Mouse (Mus musculus): ENCODE results near the gene Fgfr2.

Fgfr2 gene

DNA sequence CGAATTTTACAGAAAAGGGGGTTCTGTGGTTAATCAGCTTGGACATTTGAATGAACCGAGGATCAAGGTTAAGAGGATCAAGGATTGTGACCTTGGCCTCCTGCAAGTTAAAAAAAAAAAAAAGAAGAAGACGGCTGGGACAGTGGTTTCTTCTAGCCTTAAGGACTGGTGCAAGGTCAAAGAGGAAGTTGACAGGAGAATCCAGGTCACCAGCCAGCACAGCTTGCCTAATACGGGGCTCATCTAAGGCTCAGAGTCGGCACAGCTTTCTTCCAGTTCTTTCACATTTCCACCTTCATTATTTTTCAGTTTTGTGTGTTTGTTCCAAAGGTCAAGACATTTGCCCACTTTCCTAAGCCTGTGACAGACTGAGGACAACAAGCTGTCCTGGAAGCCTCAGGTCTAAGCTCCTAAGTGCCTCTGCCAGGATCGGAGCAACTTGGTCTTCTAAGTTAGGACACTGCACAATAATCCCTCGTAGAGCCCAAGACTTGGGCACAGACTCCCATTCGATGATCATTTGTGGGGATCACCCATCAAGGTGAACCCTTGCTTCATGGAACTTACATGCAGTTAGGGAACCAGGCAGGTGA, 2532.2 kb downstream of the Fgfr2 start:
- no peak for DNase-seq

DNA sequence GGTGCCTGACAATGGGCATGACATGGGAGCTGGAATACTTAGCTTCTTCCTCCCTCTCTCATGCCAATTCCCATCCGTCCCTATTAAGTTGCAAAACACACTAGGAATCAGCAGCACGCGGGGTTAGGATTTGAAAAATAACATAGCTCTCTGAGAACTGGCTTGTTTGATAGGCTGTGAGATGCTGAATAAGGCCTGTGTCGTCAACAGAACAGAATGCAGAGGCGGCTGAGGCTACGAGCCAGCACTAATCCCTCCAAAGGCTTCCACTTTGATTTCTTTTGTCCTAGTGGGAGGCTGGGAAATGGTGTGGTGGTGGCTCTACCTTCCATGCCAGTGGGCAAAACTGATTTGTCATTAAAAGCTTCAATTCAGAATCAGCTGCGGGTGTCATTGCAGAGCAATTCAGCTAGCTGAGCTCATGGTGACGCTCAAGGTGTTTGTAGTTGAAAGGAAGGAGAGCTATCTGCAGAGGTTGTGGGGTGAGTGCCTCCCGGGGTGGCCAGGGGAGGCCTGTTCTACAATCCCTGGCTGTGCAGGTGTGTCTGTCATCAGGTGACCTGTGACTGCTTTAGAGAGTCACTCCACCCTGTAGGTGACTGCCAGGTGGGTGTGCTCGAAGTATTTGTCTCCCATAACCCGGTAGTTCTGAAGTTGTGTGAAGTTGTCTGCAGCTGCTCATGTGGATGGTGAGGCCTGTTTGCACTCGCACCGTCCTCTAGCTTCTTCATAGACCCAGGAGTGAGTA, 2532.9 kb downstream of the Fgfr2 start:
- DNase-seq, result no peak

DNA sequence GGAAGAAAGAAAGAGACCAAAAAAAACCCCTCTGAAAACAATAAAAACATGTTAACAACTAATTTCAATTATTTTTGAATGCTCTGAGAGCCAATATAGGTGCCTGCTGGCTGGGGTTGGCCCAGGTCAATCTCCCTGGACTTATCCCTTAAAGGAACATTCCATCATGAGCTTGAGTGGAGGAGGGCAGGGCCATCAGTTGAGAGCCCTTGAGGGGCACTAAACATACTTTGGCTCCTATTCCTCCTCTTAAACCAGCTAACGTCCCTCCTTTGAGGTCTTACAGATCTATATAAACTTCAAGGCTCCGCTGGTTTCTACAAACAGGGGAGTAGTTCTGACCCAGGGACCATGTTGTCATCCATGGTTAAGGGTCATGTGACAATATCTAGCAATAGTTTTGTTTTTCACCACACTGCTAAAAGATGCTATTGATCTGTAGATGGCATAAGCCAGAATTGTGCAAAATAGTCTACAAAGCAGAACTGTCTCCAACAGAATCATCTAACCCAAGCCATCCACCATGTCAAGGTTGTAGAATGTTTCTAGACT, 2536.6 kb downstream of the Fgfr2 start:
- DNase-seq, result no peak

DNA sequence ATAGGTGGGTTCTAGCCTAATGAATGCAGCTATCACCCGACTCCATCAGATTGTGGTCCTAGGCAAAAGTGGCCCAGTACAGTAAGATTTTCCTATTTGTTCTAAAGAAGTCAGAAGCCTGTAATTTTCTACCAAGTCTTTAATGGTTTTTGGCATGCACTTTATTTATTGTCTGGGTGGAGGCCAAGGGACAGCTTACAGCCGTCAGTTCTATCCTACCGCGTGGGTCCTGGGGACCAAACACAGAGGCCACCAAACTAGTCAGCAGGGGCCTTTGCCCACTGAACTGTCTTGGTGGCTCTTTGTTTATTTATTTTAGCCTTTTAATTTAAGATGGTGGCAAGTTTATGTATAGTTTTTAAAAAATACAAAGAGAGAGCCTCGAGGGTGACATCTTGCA, 2544.5 kb downstream of the Fgfr2 start:
- no peak for DNase-seq

DNA sequence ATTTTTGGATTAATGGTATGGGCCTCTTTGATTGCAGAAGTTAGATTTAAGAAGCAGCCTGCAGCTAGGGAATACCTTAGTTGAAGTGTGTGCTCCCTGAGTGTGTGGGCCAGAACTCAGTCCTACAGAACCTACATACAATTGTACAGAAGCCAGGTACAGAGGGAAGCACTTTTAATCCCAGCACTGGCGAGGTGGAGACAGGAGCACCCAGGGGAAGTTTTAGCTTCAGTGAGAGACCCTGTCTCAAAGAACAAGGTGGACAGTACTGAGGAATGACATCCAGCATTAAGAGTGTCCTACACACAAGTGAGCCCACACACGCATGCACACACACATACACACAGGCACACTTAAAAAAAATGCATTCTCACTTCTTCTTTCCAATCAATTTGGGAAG, 2545.1 kb downstream of the Fgfr2 start:
- DNase-seq, result no peak

DNA sequence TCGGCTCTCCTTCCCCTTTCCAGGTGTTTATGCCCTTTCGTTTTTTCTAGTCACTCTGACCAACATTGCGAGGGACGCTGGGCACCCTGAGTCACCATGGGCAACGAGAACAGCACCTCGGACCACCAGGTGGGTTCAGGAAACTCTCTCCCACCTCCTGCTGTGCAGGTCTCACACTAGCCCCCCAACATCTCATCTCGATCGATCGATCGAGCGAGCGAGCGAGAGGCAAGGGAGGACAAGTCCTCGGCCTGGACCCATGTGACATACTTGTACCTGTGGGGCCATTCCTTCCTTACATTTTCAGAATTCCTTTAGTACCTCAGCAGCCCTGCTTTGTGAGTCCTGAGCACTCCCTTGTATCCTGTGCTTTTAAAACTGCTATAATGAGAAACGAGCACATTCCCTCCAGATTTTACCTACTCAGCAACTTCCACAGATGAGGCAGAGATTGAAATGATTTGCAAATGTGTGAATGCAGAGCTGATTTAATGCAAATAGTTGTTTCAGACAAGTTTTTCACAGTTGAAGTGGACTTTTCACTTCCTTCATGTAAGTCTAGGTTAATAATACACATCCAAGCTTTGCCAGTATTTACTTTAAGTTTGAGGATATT, 2545.7 kb downstream of the Fgfr2 start, which contains the start of gene Tacc2:
Gene Tacc2, plus strand, starts transcription at position 51 of the 616 bp plus-strand sequence.
- no peak for DNase-seq

DNA sequence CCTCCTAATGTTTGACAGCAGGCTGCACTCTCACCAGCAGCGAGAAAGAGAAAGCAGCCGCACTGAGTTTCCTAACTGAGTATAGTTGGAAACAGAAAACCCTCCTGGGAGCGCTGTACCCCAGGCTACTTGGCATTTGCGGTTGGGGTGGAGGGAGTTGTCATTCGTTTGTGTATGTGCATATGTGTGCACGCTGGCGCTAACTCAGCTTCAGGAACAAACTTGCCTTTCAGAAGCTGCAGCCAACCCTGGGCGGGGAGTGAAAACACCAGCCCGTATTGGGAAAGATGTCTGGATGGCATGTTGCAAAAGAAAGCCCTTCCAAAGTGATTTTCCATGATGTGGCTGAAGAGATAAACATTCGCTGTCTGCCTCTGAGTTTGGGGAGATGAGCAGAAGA, 2546.2 kb downstream of the Fgfr2 start:
- no peak for DNase-seq

DNA sequence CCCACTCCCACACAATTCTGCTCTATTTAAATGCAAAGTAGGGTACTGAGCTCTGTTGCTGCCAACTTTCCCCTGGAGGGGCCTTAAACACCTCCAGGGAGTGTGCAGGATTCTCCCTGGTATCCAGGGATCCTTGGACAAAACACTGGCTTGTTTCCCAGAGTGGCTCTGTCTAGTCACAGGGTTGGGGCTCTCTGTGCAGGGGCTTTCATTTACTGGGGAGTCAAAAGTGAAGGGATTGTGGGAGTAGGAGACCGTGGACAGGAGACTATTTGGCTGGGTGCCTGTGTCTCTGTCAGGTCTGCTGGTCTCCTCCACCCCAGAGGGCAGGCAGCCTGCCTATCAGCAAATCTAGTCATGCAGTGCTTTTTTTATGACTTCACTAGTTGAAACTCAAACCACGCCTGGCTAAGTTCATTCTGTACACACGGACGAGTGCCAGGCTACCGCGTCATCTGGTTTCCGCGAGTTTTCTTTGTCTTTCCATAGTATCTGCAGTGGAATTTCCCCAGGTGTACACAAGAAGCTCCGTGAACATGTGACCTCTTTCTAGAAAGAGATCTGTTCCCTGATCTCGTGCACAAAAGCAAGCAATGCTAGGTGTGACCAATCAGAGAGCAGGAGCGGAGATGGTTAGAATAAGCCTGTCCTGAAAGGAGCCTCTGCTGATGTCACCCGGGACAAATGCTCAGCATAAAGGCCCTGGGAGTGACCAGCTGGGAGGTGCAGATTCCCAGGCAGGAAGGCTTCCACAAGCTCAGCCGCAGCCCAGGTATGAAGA, 2548.7 kb downstream of the Fgfr2 start:
- peak in 1 of 2 experiments; percentile 42 for DNase-seq

DNA sequence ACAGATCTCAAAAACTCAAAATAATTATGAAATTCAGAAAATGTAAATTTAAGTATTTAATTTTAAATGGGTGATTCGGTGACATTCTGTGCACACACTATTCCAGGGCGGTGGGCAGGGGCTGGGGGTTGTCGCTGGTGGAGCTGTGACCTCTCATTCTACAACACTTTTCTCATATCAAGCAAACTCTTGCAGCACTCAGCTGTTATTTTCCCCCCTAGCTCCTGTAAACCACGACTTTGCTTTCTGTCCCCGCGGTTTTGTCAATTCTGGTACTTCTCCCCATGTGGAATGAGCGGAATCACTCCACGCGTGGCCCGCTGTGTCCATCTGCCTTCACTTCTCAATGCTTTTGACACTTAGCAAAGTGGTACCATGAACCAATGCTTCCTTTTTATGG, 2549.4 kb downstream of the Fgfr2 start:
- DNase-seq, result no peak

DNA sequence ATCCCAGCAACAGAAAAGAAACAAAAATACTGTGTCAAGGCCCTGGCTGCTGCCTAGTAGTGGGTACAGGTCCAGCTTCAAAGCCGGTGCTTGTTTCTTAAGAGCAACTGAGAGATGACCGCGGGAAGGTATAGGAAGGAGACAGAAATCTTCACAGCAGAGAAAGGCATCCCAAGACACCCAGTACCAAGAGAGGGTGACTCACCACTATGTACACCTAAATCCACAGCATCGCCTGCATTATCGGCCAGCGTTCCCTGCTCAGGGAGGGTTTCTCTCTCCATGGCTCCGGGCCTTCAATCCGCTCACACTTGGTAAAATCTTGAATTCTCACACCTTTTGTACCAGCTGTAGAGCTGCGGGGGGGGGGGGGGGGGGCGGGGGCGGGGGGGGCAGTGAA, 2550.3 kb downstream of the Fgfr2 start, which contains the start of gene Nsmce4a:
Gene Nsmce4a, minus strand, starts transcription at position 298 of the 400 bp plus-strand sequence.
- no peak for DNase-seq

DNA sequence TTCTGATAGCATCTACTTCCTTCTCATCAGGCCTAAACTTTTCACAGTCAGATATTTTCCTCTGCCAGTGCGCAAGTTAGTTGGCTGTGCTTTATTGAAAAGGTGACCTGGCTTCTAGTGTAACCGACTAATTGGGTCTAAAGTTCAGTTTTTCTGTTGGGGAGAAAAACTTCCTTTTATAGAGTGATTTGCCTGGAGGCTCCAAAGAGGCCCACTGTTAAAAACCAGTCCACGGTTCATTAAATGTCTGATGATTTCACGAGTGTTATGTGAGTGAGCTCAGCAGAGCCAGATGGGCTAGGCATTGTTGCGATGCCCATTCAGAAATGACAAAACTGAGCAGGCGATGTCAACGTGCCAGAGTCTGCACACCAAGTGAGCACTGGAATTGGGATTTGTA, 2552.7 kb downstream of the Fgfr2 start:
- DNase-seq, result no peak

DNA sequence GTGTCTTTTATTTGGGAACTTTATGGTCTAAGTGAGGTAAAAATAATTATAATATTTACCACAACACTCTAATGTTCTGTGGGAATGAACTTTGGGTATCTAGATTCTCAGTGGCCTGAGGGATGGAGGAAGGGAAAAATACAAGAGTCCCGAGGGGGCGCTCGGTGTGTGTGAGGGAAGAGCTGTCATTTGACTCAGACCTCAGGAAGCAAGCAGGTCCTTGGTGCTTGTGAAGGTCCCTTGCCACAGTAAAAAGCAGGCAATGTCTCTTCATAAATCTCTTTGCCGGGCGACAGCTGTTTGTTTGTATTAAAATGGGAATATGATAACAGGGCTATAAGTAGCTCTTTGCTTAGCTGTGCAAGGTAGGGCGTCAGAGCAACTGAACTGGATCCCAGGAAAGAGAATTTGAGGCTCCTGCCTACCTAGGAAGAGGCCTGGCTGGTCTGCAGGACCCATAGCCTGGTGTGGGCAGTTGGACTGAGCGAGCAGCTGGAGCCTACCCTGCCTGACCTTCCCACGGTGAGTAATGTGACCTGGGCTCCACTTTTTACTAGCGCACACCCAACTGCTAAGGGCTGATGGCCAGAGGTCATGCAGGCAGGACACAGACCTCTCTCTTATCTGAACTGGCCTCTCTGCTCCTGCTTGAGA, 2554.2 kb downstream of the Fgfr2 start:
- no peak for DNase-seq

DNA sequence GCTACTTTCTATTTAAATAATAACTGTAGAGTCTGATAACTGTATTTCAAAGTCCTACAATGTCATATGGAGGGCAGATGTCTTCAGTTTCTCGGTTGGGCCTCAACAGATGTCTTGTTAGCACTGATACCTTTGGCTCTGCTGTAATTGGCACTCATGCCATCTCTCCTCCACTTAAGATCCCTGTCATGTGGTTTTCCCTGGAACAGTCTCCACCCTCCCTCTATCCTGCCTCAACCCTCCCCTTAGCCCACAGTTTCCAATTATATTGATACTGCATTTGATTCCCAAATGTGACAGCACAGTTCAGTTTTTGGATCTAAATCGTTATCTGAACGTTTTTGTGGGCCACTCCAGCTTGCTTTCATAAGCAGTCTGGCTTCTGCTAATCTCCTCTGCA, 2558.6 kb downstream of the Fgfr2 start:
- no peak for DNase-seq

DNA sequence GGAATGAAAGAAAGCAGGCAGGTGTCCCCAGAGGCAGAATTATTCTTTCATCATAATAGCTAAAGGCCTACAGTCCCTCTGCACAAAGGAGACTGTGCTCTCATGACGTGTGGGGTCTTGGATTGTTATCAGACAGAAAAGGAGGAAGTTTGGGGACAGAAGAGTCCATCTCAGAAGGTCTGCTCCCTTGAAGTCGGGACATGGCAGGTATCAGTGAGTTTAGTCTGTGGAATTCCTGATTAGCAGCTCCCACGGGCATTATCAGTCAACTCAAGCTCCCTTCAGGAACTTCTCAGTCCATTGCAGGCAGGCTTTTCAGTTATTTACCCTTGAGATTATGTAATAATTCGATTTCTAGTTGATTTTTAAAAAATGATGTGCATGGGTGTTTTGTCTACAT, 2559.3 kb downstream of the Fgfr2 start:
- DNase-seq, result no peak

DNA sequence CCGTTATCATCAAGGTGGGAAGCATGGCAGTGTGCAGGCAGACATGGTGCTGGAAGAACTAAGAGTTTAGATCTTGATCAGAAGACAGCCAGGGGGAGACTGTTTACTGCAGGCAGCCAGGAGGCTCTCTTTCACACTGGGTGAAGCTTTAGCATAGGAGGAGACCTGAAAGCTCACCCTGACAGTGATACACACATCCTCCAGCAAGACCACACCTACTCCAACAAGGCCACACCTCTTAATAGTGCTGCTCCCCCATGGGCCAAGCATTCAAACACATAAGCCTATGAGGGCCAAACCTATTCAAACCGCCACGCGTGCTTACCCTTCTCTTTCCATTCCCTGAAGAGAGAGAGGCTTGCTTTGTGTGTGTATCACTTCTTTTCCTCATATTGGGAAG, 2559.9 kb downstream of the Fgfr2 start:
- no peak for DNase-seq

DNA sequence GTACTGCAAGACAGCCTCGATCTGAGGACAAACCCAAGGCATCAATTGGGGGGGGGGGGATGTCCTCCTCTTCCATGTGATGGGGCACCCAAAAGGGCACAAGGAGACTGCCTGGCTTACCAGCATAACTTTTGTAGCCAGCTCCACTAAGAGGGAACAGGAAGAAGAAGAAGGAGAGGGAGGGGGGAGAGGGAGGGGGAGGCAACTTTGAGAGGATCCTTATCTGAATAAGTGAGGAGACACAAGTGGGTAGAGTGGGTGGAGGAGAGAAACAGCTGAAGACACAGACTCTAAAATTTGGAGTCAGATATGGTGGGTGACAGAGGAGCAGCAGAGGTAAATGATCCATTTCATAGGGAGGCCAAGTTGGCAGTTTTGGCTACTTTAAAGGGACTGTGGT, 2562.2 kb downstream of the Fgfr2 start:
- DNase-seq, result no peak

DNA sequence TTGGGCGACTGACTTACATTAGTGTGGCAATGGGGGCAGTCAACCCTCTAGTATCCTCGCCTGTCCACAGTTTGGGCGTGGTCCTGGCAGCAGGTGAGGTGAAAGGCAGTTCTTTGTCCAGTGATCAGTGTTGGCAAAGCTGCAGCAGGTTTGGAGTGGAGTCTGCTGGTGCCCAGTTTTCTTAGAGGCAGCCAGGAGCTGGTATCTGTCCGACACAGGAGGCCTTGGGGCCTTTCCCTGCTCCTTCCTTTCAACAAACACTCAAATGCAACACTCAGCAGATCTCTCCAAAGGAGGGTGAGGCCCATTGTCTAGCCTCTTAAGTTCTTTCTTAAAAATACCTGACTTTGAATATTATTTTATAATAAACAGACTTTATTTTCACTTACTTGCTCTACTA, 2564.6 kb downstream of the Fgfr2 start:
- DNase-seq, result no peak

DNA sequence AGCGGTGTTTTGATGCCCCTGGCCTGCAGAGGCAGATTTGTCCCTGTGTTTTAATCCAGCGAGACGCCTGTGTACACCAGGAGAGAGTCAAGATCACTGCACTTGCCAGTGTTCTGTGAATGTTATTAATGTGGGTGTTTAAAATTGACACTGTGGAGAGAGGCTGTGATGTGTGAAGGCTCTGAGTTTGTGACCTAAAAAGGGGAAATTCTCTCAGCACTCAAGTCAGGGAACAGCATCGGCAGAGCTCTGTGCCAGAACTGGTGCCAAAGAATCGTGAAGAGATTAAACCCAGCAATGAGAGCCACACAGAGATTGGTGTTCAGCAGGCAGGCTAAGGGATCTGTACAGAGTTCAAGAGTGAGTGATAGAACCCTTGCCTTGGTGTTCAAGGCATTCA, 2567.6 kb downstream of the Fgfr2 start:
- DNase-seq, result peak in 1 of 2 experiments; percentile 19

DNA sequence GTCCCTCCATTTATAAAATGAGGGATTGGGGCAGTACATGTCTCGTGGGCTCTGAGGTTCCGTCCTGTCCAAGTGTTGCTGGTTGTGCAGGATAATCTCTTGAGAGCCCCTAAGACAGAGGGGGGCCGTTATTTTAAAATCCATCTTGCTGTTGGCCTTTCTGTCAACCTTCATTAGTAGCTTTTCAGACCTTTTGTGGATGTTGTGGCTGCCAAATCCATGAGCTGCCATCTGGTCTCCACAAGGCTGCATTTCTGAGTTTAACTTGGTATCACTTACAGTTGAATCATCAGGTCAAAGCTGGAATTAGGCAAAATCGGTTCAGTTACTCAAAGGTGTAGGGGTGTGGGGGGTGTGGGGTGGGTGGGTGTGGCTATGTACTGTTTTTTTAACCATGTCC, 2569.8 kb downstream of the Fgfr2 start:
- DNase-seq, result peak; percentile 64 to 65

DNA sequence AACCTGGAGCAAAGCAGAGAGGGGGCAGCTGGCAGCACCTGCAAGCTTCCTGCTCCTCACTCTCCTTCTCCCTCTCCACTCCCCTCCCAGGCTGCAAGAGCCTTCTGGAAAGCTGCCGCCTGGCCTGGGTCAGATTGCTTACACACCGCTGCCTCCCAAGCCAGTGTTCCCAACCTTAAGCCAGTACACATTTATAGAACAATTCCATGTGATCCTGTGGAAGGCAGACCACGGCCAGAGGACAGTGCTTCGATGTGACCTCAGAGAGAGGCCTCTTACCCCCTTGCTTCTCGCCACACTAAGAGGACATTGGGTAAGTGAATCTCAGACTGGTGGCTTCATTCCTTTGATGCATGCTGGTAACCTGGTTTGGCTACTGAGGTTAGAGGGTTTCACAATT, 2570.4 kb downstream of the Fgfr2 start:
- DNase-seq, result peak; percentile 77 to 84

DNA sequence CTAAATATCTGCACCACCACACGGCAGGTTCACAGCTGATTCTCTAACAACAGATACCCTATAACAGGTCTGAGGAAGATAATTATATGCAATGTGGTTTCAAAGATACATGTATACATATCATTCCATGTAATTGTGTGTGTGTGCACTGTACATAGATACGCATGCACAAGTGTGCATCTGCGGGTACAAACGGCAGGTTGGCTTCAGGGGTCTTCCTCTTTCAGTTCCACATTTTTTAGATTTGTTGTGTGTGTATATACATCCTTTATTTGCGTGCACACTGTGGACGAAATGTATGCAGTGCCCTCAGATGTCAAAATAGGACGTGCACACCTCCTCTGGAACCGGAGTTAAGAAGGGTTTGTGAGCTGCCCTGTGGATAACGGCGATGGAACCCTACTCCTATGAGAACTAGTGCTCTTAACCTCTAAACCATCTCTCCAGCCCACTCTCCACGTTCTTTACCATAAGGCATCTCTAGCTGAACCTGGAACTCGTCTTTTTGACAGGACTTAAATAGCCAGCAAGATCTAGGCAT, 2575.4 kb downstream of the Fgfr2 start:
- no peak for DNase-seq

DNA sequence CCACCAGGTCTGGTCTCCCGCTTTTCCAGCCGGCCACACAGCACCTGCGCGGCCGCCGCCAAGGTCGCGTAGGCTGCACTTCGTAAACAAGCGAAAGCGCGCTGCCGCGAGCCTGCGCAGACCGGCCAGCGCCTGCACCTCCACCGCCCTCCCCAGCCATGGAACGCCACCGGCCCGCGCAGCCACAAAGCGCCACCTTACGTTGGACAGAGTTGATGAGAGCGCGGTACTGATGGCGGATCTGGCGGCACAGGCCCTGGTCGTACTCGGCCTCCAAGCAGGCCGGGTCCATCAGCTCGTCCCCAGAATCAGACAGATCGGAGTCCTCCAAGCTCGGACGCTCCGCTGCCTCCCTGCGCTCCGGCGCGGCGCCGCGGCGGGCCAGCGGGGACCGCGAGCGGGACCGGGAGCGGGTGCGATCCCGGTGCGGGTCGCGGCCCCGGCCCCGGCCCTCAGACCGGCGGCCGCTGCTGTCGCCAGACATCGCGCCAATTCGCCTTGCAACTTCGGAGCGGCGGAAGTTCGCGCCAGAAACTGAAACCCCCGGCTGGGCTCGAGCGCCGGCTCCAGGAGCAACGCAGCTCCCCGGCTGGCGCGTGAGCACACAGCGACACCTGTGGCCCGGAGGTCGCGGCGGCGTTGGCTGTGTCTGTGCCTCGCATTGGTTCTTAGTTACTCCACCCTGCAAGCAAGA, 2576.2 kb downstream of the Fgfr2 start:
- peak; percentile 95 to 97 for DNase-seq
